Mouse (Mus musculus) adrenal gland (tissue): ENCODE results near the gene AW549877.

Experiments used
- intact Hi-C: fragments of 180-260 bp; cut with DNase I; formaldehyde crosslinking; loops from one replicate; pipeline ENCODE4 v1.15.1; 2025

The AW549877 gene

GRCm38 (mm10) chr15:3994852-3995447, 594 bp downstream of the AW549877 start:
- intact Hi-C loops: loop anchor here (1.0 to 5.0 kb wide), 2 partner anchors 16 to 38 kb away; partner anchors contain the start of gene Fbxo4

GRCm38 (mm10) chr15:3987981-3988380, 7.6 kb downstream of the AW549877 start:
- intact Hi-C loops: no loop called here

- intact Hi-C loops: no loop called here
Observed at GRCm38 (mm10) chr15:3984876-3985275, 10.7 kb downstream of the AW549877 start.

GRCm38 (mm10) chr15:3982732-3983131, 12.8 kb downstream of the AW549877 start:
- intact Hi-C loops: no loop called here

GRCm38 (mm10) chr15:3979871-3980270, 15.7 kb downstream of the AW549877 start:
- intact Hi-C loops: loop anchor here (1.0 kb wide), 1 partner anchor 15 kb away; the partner anchor contains the start of gene AW549877

- intact Hi-C loops: loop anchor here (1.0 kb wide), 1 partner anchor 16 kb away; the partner anchor contains the start of gene AW549877
Observed at GRCm38 (mm10) chr15:3979061-3979848, 16.3 kb downstream of the AW549877 start, which contains the start of gene Fbxo4. Gene Fbxo4, minus strand, starts transcription at chr15:3979573.

GRCm38 (mm10) chr15:3978279-3978678, 17.3 kb downstream of the AW549877 start:
- intact Hi-C loops: no loop called here

- intact Hi-C loops: no loop called here
Observed at GRCm38 (mm10) chr15:3973300-3973699, 22.2 kb downstream of the AW549877 start.

- intact Hi-C loops: no loop called here
Observed at GRCm38 (mm10) chr15:3970193-3970592, 25.4 kb downstream of the AW549877 start.

GRCm38 (mm10) chr15:3969743-3970142, 25.8 kb downstream of the AW549877 start:
- intact Hi-C loops: loop anchor here (10.0 kb wide), 1 partner anchor 1145 kb away; the partner anchor contains the start of gene Rpl37

- intact Hi-C loops: loop anchor here (10.0 kb wide), 1 partner anchor 1153 kb away; the partner anchor contains the start of gene Rpl37
Observed at GRCm38 (mm10) chr15:3962251-3962650, 33.3 kb downstream of the AW549877 start.

GRCm38 (mm10) chr15:3960094-3960493, 35.5 kb downstream of the AW549877 start:
- intact Hi-C loops: loop anchor here (10.0 kb wide), 1 partner anchor 1155 kb away; the partner anchor contains the start of gene Rpl37

- intact Hi-C loops: loop anchor here (2.0 to 5.0 kb wide), 3 partner anchors 34 to 85 kb away; partner anchors contain the start of gene Oxct1
Observed at GRCm38 (mm10) chr15:3957982-3958381, 37.6 kb downstream of the AW549877 start.

- intact Hi-C loops: loop anchor here (5.0 kb wide), 2 partner anchors 37 to 72 kb away; partner anchors contain the start of gene Oxct1
Observed at GRCm38 (mm10) chr15:3954971-3955370, 40.6 kb downstream of the AW549877 start.

- intact Hi-C loops: no loop called here
Observed at GRCm38 (mm10) chr15:3938132-3938531, 57.4 kb downstream of the AW549877 start.

- intact Hi-C loops: no loop called here
Observed at GRCm38 (mm10) chr15:3936056-3936455, 59.5 kb downstream of the AW549877 start.

- intact Hi-C loops: no loop called here
Observed at GRCm38 (mm10) chr15:3933466-3933865, 62.1 kb downstream of the AW549877 start.
